Mouse (Mus musculus) cerebellum, postnatal 14 days (tissue): ENCODE data around the gene Gm20075.
"Not testable (repeated sequence)": the region's sequence is repeated elsewhere in the genome, so short reads cannot be mapped to it uniquely, and the experiment has no call there.

Experiments
- DNase-seq, 2 experiments: peaks; one replicate each; pipeline ENCODE4 v3.0.0; 2021; ENCODE audit warnings: mixed read lengths in 2 of 2

Gene Gm20075

GRCm38 (mm10) chr13:96081276-96081675 is at the start of gene Gm20075:
Gm20075 (minus strand) TSS chr13:96081376.
- DNase-seq: not testable (repeated sequence)

- no peak for DNase-seq
Measured at GRCm38 (mm10) chr13:96129081-96129480, 47.9 kb upstream of the Gm20075 start.

GRCm38 (mm10) chr13:96126669-96127068 is 45.5 kb upstream of the Gm20075 start:
- no peak for DNase-seq

- DNase-seq: no peak
Measured at GRCm38 (mm10) chr13:96125011-96125410, 43.8 kb upstream of the Gm20075 start.

- DNase-seq: peak in 1 of 2 experiments; percentile 13
Measured at GRCm38 (mm10) chr13:96112711-96113110, 31.5 kb upstream of the Gm20075 start.

GRCm38 (mm10) chr13:96110767-96111166 is 29.6 kb upstream of the Gm20075 start:
- DNase-seq: no peak

- no peak for DNase-seq
Measured at GRCm38 (mm10) chr13:96106367-96106766, 25.2 kb upstream of the Gm20075 start.

- no peak for DNase-seq
Measured at GRCm38 (mm10) chr13:96090929-96091328, 9.8 kb upstream of the Gm20075 start.

GRCm38 (mm10) chr13:96085581-96086302 is 4.6 kb upstream of the Gm20075 start:
- DNase-seq: no peak

- not testable (repeated sequence) for DNase-seq
Measured at GRCm38 (mm10) chr13:96081754-96082153, 578 bp upstream of the Gm20075 start, which contains the start of gene Gm17190. Gm17190 (plus strand) TSS chr13:96082054.

GRCm38 (mm10) chr13:96073555-96073954 is 7.6 kb downstream of the Gm20075 start:
- peak; percentile 18 to 33 for DNase-seq

GRCm38 (mm10) chr13:96052755-96053154 is 28.4 kb downstream of the Gm20075 start:
- DNase-seq: no peak

GRCm38 (mm10) chr13:96045396-96045795 is 35.8 kb downstream of the Gm20075 start:
- no peak for DNase-seq

GRCm38 (mm10) chr13:96040275-96041042 is 40.7 kb downstream of the Gm20075 start:
- DNase-seq: no peak

- no peak for DNase-seq
Measured at GRCm38 (mm10) chr13:96039536-96039935, 41.6 kb downstream of the Gm20075 start.

GRCm38 (mm10) chr13:96030368-96031223 is 50.6 kb downstream of the Gm20075 start:
- DNase-seq: peak; percentile 82 to 87
